Mouse (Mus musculus): ENCODE measurements around the gene Psen1. TPM values are rescaled to one million over a fixed set of nuclear protein-coding genes. Genes with fewer than 3 reads are reported as not detected.

Psen1 gene
- 54.5 TPM for polyA plus RNA-seq (2015; fragmentation: Illumina TruSeq; extraction: RNeasy Lipid Tissue Mini Kit (QIAGEN cat#74804); ENCODE audit: low read depth, low replicate concordance)

DNA sequence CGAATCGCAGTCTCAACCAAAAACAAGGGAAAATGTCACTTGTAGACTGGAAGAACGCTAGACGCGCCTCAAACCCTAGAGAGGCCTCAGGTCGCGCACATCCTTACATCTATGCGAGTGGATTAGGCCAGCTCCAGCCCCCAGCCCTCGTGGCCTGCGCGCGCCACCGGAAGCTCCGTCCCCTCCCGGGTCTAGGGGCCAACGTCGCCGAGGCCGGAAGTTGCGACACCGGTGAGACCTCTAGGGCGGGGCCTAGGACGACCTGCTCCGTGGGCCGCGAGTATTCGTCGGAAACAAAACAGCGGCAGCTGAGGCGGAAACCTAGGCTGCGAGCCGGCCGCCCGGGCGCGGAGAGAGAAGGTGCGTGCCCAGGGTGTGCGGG lies at the start of gene Psen1:
TSS of gene Psen1 (plus strand) at position 219 of the 382 bp plus-strand sequence.

DNA sequence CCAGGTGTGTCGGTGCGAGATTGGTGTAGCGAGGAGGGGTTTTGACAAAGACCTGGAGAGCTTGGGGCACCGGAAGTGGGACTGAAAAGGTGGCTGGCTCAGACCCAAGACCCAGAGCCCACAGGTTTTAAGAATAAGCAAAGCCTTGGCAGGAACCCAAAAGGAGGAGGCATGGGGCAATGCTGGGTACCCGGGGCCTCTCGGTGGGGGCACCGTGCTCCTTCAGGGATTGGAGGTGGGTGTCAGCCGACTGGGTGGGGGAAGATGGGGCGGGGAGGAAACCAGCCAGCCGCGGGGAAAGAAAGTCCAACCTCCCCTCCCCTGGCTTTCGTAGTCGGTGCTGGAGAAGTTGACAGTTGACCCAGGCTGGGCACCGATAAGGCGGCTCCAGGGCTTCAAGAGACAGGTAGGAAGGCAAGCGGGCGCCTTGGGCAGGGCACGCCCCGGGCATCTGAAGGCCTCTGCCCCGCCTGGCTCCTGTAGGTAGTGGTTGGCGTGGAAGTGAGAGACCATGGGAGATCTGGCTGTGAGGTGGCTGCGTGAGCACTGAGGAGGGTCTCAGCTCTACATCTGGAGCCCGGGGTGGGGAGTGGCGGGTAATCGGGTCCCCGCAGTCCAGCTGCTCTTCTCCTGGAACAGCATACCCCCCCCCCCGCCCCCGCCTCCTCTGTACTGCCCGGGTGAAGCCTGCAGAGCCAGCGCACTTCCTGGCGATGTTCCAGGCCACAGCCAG lies 75.5 kb downstream of the Psen1 start, which contains the start of gene Papln:
TSS of gene Papln (plus strand) at position 324 of the 733 bp plus-strand sequence.

Other genes with a start within 250 kb of the Psen1 start
- gene Dpf3, start 200.4 kb upstream of the Psen1 start, polyA plus RNA-seq (2015; fragmentation: Illumina TruSeq; extraction: RNeasy Lipid Tissue Mini Kit (QIAGEN cat#74804); ENCODE audit: low read depth, low replicate concordance) = 5.6 TPM
- gene Dcaf4, start 167.7 kb upstream of the Psen1 start, polyA plus RNA-seq (2015; fragmentation: Illumina TruSeq; extraction: RNeasy Lipid Tissue Mini Kit (QIAGEN cat#74804); ENCODE audit: low read depth, low replicate concordance) = 24.5 TPM
- gene Zfyve1, start 90.9 kb upstream of the Psen1 start, polyA plus RNA-seq (2015; fragmentation: Illumina TruSeq; extraction: RNeasy Lipid Tissue Mini Kit (QIAGEN cat#74804); ENCODE audit: low read depth, low replicate concordance) = 26.7 TPM
- 78.6 TPM for gene Rbm25, start 56.9 kb upstream of the Psen1 start, polyA plus RNA-seq (2015; fragmentation: Illumina TruSeq; extraction: RNeasy Lipid Tissue Mini Kit (QIAGEN cat#74804); ENCODE audit: low read depth, low replicate concordance)
- 2.4 TPM for gene Papln, start 75.5 kb downstream of the Psen1 start, polyA plus RNA-seq (2015; fragmentation: Illumina TruSeq; extraction: RNeasy Lipid Tissue Mini Kit (QIAGEN cat#74804); ENCODE audit: low read depth, low replicate concordance)
- gene Numb, start 233.8 kb downstream of the Psen1 start, polyA plus RNA-seq (2015; fragmentation: Illumina TruSeq; extraction: RNeasy Lipid Tissue Mini Kit (QIAGEN cat#74804); ENCODE audit: low read depth, low replicate concordance) = 42.0 TPM